Mouse (Mus musculus) T-helper 2 cell (primary cell): ENCODE data around the gene Nsun7.
"Not testable (repeated sequence)": the region's sequence is repeated elsewhere in the genome, so short reads cannot be mapped to it uniquely, and the experiment has no call there.

Source experiments
- in situ Hi-C: fragments of 300-600 bp; cut with MboI, MseI; formaldehyde crosslinking; loops from one replicate; pipeline ENCODE4 v1.15.1; 2025; ENCODE audit warnings: high pct_unique_total_duplicates

Gene Nsun7

DNA sequence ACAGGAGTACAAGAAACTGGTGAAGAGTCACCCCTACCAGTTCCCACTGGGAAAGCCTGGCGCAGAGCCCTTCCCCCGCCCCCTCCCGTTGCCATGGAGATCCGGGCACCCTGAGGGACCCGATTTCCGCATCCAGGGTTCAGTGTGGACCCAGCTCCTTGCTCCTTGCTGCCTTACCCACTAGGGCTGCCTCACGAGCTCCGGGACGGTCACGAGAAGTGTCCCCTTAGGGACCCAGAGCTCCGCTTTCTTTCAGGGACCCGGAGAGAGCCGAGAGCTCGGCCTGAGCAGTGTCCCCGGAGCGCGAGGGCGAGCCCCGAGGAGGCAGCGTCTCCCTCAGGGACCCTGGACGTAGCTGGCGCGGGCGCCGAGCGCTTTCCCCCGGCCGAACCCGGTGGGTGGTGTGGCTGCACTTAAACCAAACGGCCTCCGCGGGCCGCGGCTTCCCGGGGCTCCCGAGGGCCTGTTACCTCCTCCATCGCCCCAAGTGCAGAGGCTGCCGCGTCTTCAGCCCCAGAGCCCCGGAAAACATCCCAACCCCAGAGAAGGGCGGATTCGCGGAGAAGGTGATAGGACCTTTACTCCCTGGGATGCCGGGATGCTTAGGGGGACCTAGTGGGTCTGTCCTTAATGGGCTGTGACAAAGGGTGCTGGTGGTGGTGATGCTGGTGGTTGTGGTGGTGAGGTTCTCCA, at the start of gene Nsun7:
Gene Nsun7, plus strand, starts transcription at position 142 of the 693 bp plus-strand sequence.
- in situ Hi-C loops: no loop called here

GRCm38 (mm10) chr5:66214395-66214935, 45.2 kb upstream of the Nsun7 start:
- in situ Hi-C loops: no loop called here

DNA sequence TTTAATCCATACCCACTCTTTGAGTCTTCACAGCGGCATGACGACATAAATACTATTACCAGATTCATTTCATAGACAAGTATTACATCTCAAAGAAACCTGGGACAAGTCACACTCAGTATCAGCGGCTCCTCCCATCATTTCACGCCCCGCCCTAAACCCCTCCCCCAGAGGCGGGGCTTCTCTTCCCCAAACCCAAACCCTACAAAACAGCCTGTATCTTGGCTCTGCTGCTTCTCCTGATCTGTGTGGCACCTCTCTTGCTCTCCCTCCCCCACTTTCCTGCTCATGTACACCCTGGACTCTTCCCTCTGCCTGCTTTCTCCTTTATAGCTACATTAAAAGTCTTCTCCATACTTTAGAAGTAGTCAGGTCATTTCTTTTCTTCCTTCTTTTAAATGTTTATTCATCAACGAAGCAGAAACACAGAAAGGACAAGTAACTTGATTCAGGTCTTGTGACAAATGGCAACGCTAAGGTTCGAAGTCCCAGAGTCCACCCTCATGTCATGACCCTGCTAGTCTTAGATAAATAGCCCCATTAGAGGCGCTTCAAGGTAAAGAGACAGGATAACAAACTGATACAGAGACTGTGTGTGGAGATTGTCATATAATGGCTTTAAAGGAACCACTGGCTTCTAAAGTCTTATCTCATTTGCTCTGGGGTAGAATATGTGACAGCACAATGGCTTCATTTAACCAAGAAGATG, 44.0 kb upstream of the Nsun7 start:
- in situ Hi-C loops: no loop called here

DNA sequence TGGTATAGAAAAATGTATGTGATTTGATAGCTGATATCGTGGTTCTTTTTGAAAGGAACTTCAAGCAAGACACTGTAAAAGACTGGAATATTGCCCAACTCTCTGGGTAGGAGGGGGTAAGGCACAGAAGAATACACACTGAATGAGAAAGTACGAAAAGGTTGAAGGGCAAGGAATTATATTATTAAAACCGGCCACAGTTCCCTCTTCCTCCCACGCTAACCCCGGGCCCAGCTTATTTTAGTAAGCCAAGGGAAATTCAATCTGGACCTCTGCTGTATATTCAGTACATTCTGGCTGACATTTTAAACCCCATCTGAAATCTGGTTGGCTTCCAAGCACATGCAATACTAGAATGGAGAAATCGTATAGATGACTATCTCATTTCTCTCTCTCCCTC, 40.0 kb upstream of the Nsun7 start:
- in situ Hi-C loops: no loop called here

- in situ Hi-C loops: no loop called here
Observed at GRCm38 (mm10) chr5:66220620-66221019, 39.1 kb upstream of the Nsun7 start.

- in situ Hi-C loops: no loop called here
Observed at GRCm38 (mm10) chr5:66222916-66223315, 36.8 kb upstream of the Nsun7 start.

- in situ Hi-C loops: no loop called here
Observed at GRCm38 (mm10) chr5:66226526-66226925, 33.2 kb upstream of the Nsun7 start.

DNA sequence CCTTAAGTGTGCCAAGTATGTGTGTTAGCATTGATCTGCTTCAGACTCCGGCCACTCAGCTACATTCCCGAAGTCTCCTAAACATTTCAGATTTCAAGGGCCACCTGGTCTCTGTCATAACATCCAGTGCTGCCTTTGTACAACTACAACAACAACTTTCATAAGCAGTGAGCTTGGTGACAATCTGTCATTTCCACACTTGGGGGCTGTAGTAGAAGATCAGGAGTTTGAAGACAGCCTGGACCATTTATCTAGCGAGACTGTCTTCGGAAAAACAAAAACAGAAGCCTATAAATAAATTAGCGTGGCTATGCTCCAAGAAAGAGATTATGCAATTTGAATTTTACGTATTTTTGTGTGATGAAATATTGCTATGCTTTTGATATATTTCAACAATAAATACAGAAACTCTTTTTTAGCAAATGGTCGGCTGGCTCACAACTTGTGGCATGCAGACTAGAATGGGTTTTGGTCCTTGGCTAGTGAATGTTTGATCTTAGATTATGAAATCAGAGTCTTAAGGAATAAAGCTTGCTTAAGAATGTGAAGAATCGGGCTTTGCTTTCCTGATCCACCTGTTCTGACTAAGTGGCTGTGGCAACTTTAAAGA, 27.9 kb upstream of the Nsun7 start:
- in situ Hi-C loops: no loop called here

- in situ Hi-C loops: no loop called here
Observed at GRCm38 (mm10) chr5:66232456-66232855, 27.2 kb upstream of the Nsun7 start.

DNA sequence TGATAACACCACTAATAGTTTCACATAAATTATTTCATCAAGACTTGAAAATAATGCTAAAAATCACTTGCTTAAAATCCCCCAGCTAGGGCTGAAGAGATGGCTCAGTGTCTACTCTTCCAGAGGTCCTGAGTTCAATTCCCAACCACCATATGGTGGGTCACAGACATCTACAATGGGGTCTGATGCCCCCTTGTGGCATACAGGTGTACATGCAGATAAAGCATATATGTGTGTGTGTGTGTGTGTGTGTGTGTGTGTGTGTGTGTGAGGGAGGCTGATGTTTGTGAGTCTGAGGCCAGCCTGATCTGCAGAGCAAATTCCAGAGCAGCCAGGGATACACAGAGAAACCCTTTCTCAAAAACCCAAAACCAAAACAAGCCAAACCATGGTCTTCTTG, 17.8 kb upstream of the Nsun7 start:
- in situ Hi-C loops: no loop called here

DNA sequence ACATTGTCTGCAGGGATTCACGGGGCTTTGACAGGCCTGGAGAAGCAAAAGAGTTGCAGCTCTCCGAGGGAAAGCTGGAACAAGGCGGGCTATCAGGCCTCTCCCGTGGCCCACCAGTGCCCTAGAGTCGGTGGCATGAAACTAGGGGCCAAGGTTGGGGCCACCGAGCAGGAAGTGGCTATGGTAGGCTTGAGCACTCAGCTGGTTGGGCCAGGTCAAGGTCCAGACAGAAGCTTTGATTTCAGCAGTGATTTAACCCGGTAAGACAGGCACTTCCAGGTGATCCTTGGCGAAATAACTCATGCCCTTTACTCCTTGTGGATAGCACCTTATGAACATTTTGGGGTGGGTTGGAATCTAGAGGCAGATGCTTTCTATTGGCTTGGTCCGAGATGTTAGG, 16.2 kb upstream of the Nsun7 start:
- in situ Hi-C loops: no loop called here

DNA sequence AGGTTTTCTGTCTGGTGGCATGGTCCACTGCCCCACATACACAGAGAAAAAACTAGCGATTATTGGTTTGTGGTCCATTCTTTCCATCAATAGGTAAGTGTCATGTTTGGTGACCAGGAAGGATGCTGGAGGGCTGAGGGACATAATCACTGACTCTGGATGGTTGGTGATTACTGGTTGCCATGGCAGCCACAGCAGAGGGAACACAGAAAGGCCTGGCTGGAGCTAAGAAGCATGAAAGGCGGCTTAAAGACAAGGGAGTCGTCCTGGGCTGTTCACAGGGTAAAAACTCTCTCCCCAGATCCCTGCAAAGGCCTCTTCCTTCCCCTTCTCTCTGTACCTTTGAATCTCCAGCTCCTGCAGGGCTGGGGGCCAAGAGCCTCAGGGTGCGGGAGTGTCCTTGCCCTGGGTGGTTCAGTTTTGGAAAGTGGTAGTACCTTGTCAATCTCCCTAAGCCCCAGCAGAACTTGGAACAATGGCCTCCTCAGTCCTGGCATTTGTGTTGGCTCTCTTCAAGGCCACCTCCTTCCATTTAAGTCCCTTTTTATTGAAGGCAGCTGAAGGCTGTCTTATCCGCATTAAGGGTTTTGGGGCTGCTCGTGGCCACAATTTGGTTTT, 15.5 kb upstream of the Nsun7 start:
- in situ Hi-C loops: no loop called here

DNA sequence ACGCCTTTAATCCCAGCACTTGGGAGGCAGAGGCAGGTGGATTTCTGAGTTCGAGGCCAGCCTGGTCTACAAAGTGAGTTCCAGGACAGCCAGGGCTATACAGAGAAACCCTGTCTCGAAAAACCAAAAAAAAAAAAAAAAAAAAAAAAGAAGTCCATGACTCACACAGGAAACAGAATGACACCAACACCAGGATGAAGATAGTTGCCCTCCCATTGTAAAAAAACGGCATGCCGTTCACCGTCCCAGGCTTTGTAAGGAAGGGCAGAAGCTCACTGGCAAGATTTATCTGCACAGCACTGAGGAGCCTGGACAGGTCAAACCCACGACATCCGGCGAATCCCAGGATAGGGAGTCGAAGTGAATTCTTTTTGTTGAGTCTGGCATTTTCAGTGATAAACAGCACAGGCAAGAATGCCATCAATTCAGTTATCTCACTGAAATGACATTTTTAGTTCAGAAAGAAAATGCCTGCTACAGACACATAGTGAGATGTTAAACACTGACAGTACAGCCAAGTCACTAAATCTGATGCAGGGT, 13.7 kb upstream of the Nsun7 start:
- in situ Hi-C loops: no loop called here

GRCm38 (mm10) chr5:66253219-66253618, 6.5 kb upstream of the Nsun7 start:
- in situ Hi-C loops: no loop called here

- in situ Hi-C loops: no loop called here
Observed at GRCm38 (mm10) chr5:66255044-66255443, 4.7 kb upstream of the Nsun7 start.

DNA sequence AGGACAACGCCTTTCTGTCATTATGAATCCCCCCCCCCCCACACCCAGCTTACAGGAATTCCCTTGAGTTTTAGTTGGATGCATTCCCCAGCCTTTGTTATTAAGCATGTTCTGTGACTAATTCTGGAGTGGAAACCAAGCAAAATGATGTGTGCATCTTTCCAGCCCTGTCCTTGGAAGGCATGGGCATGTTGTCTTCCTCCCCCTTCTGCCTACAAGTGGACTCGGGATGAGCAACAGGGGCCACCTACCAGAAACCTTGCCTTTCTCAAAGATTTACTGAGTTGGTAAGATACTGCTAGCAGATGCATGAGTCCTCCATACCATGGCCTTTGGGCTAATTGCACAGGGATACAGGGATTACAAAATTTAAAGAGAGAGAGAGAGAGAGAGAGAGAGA, 697 bp upstream of the Nsun7 start:
- in situ Hi-C loops: no loop called here

GRCm38 (mm10) chr5:66259431-66259755, 304 bp upstream of the Nsun7 start:
- in situ Hi-C loops: not testable (repeated sequence)

GRCm38 (mm10) chr5:66262475-66262874, 2.8 kb downstream of the Nsun7 start:
- in situ Hi-C loops: no loop called here

- in situ Hi-C loops: no loop called here
Observed at GRCm38 (mm10) chr5:66263398-66263797, 3.7 kb downstream of the Nsun7 start.

DNA sequence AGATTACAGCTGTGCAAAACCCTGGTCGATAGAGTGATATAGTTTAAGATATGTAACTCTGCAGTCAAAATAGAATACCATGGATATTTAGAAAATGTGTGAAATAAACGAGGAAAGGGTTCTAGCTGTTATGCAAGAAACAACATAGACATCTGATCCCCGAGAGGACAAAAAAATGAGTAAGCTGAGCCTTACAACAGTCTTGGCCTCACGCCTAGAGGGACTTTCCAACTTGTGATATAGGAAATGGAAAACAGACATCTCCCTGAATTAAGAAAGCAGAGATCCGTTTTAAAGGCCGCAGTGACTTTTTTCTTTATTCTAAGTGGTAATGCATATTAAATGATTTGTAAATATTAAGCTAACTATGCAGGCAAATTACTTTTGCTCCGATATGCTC, 9.9 kb downstream of the Nsun7 start:
- in situ Hi-C loops: no loop called here

GRCm38 (mm10) chr5:66271141-66271540, 11.4 kb downstream of the Nsun7 start:
- in situ Hi-C loops: no loop called here

GRCm38 (mm10) chr5:66274417-66274816, 14.7 kb downstream of the Nsun7 start:
- in situ Hi-C loops: no loop called here
